Mouse (Mus musculus): Measurements from ENCODE around the gene Dpyd. TPM values are rescaled to one million over a fixed set of nuclear protein-coding genes. Genes with fewer than 3 reads are reported as not detected.

Gene Dpyd
- polyA plus RNA-seq, 1 experiment, result 0.57 TPM

DNA sequence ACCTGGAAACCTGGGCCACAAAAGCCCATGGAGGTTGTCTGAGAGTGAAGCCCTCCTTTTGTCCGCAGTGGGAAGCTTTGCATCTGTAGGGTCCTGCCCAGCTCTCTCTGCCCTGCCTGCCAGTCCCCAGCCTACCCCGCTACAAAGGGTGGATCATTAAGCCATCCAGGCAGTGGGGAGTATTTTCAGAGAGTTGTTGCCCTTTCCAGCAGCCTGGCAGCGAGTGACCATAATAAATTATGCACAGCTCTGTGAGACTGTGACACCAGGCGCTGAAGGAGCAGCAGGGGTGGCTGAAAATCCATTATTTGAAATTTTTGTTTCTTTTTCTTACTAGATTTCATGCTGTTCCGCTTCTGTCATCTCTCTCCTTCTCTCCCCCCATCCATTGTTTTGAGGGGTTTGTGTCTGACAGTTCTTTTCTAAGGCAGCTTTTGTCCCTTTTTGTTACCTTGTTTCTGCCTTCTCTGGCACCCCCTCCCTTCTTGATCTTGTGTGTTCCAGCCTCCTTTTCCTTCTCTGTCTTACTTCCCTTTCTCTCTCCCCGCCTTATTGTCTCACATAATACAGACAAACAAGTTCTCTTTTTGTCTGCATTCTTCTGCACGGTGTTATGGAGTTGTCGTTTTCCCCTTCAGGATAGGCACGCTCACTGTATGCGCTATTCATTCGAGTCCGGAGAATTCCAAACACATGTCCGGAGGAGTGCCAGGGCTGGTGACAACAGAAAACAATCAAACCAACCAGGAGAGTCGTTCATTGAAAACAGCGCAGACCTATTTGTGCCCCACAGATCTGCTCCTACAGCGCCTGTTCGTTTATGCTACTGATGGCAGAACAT, 592.9 kb downstream of the Dpyd start:
- H3K9ac ChIP-seq (ENCODE audit: low read depth, poor library complexity, severe bottlenecking), result no peak overlapping the region
- no peak for TF ChIP-seq POLR2A (IDR thresholded peaks at IDR 0.05; ENCODE audit: insufficient read depth, low read length)
- TF ChIP-seq EP300 (IDR thresholded peaks at IDR 0.05; ENCODE audit: insufficient read depth, low read depth, low read length), result no peak
- no peak for TF ChIP-seq CTCF (IDR thresholded peaks at IDR 0.05; ENCODE audit: low read depth, low read length)
- no peaks in the 10 kb centered on the region for H3K36me3 ChIP-seq (ENCODE audit: control insufficient read depth, insufficient read depth, low read length, poor library complexity, severe bottlenecking)
- H3K4me3 ChIP-seq (ENCODE audit: low read depth, low read length), result no peak overlapping the region
- no peaks in the 10 kb centered on the region; the same call in 1 of the 2 replicates for H3K9me3 ChIP-seq (replicated peaks; ENCODE audit: control insufficient read depth, insufficient read depth, low read length, poor library complexity, severe bottlenecking)
- H3K4me1 ChIP-seq (ENCODE audit: control insufficient read depth, insufficient read depth, low read length), result no peaks in the 10 kb centered on the region
- no peak overlapping the region for H3K27ac ChIP-seq (ENCODE audit: insufficient read depth, low read length)
- H3K27me3 ChIP-seq (ENCODE audit: control insufficient read depth, insufficient read depth, low read length, poor library complexity, severe bottlenecking), result no peaks in the 10 kb centered on the region

DNA sequence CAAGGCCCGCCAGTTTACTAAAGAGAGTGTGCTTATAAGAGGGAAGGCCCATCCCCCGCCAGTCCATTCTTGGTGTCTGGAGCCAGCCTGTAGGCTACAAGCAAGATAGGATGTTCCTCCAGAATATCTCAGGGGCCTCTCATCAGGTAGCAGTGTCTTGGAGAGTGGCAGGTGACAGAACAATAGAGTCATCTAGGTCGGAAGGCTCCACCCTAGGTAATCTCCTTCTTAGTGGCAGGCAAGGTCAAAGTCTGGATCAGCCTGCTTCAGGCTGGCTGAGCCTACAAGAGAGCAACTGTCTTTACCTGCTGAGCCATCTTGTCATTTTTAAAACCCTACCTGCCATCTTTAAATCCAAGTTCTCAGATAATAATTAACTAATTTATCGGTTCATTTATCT, 596.7 kb downstream of the Dpyd start:
- Histone ChIP-seq H3K9me3 (replicated peaks; ENCODE audit: control insufficient read depth, insufficient read depth, low read length, poor library complexity, severe bottlenecking) (no peaks in the 10 kb centered on the region; the same call in 1 of the 2 replicates), H3K27me3 (ENCODE audit: control insufficient read depth, insufficient read depth, low read length, poor library complexity, severe bottlenecking) (no peaks in the 10 kb centered on the region), H3K27ac (ENCODE audit: insufficient read depth, low read length) (no peak overlapping the region), H3K4me1 (ENCODE audit: control insufficient read depth, insufficient read depth, low read length) (no peaks in the 10 kb centered on the region), H3K4me3 (ENCODE audit: low read depth, low read length) (no peak overlapping the region), H3K36me3 (ENCODE audit: control insufficient read depth, insufficient read depth, low read length, poor library complexity, severe bottlenecking) (no peaks in the 10 kb centered on the region), H3K9ac (ENCODE audit: low read depth, poor library complexity, severe bottlenecking) (no peak overlapping the region)
- TF ChIP-seq EP300 (IDR thresholded peaks at IDR 0.05; ENCODE audit: insufficient read depth, low read depth, low read length), result peak; percentile 74
- TF ChIP-seq CTCF (IDR thresholded peaks at IDR 0.05; ENCODE audit: low read depth, low read length), result no peak

DNA sequence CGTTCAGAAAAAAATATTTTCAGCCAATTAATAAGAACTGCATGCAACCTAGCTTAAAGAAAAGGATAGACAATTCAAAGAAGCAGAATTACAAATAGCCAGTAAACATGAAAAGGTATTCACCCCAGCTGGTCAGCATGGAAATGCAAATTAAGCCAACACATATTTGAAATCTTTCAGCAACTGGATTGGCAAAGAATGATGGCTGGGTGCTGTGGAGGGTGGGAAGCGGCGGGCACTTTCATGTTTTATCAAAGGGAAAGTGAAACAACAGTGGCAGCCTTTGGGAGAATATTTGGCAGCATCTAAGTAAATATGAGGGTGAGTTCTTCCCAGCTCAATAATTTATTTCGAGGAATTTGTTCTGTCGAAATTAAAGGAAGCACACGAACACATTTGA, 603.8 kb downstream of the Dpyd start:
- Histone ChIP-seq H3K27me3 (ENCODE audit: control insufficient read depth, insufficient read depth, low read length, poor library complexity, severe bottlenecking) (no peaks in the 10 kb centered on the region), H3K4me3 (ENCODE audit: low read depth, low read length) (no peak overlapping the region), H3K9me3 (replicated peaks; ENCODE audit: control insufficient read depth, insufficient read depth, low read length, poor library complexity, severe bottlenecking) (no peaks in the 10 kb centered on the region), H3K4me1 (ENCODE audit: control insufficient read depth, insufficient read depth, low read length) (no peaks in the 10 kb centered on the region), H3K9ac (ENCODE audit: low read depth, poor library complexity, severe bottlenecking) (no peak overlapping the region), H3K27ac (ENCODE audit: insufficient read depth, low read length) (no peak overlapping the region), H3K36me3 (ENCODE audit: control insufficient read depth, insufficient read depth, low read length, poor library complexity, severe bottlenecking) (no peaks in the 10 kb centered on the region)
- no peak for TF ChIP-seq POLR2A (IDR thresholded peaks at IDR 0.05; ENCODE audit: insufficient read depth, low read length)
- TF ChIP-seq CTCF (IDR thresholded peaks at IDR 0.05; ENCODE audit: low read depth, low read length), result no peak
- TF ChIP-seq EP300 (IDR thresholded peaks at IDR 0.05; ENCODE audit: insufficient read depth, low read depth, low read length), result no peak

DNA sequence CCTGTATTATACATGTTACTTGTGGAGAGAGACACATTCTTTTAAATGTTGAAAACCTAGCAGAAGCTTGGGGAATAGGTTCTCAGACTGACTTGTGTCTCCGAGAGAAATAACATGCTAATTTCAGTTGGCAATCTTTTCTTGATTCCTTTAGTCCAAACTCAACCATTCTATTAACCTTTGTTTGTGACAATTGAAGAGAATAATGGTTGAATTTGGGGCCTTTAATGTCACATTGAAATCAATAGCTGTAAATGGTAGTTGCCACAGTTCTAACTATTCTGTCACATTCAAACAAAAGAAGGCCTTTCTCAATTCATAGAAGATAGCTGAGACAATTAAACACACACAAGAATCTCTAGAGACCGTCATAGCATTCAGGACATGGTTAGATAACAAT, 606.2 kb downstream of the Dpyd start:
- H3K4me1 ChIP-seq (ENCODE audit: control insufficient read depth, insufficient read depth, low read length), result no peaks in the 10 kb centered on the region
- H3K36me3 ChIP-seq (ENCODE audit: control insufficient read depth, insufficient read depth, low read length, poor library complexity, severe bottlenecking), result no peaks in the 10 kb centered on the region
- no peak overlapping the region for H3K27ac ChIP-seq (ENCODE audit: insufficient read depth, low read length)
- H3K4me3 ChIP-seq (ENCODE audit: low read depth, low read length), result no peak overlapping the region
- H3K9ac ChIP-seq (ENCODE audit: low read depth, poor library complexity, severe bottlenecking), result no peak overlapping the region
- no peaks in the 10 kb centered on the region for H3K9me3 ChIP-seq (replicated peaks; ENCODE audit: control insufficient read depth, insufficient read depth, low read length, poor library complexity, severe bottlenecking)
- TF ChIP-seq CTCF (IDR thresholded peaks at IDR 0.05; ENCODE audit: low read depth, low read length) (no peak), EP300 (IDR thresholded peaks at IDR 0.05; ENCODE audit: insufficient read depth, low read depth, low read length) (no peak), POLR2A (IDR thresholded peaks at IDR 0.05; ENCODE audit: insufficient read depth, low read length) (no peak)
- H3K27me3 ChIP-seq (ENCODE audit: control insufficient read depth, insufficient read depth, low read length, poor library complexity, severe bottlenecking), result no peaks in the 10 kb centered on the region

DNA sequence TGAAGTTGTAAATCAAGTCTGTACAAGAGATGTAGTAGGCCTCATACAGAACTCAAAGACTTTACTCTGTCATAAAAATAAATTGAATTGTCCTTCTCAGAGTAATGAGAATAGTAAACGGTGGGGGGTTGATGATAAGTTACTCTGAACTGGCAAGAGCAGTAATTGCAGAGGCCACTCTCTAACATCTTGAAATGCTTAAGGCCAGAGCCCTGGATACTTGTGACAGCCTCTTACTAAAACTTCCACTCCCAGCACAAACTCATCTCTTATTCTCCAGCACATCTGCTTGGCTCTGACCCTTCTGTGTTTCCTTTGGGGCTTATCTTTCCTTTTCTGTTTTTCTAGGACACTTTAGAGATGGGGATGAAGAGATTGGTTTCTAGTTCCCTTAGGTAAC, 606.7 kb downstream of the Dpyd start:
- no peaks in the 10 kb centered on the region for H3K36me3 ChIP-seq (ENCODE audit: control insufficient read depth, insufficient read depth, low read length, poor library complexity, severe bottlenecking)
- no peaks in the 10 kb centered on the region for H3K27me3 ChIP-seq (ENCODE audit: control insufficient read depth, insufficient read depth, low read length, poor library complexity, severe bottlenecking)
- no peaks in the 10 kb centered on the region for H3K4me1 ChIP-seq (ENCODE audit: control insufficient read depth, insufficient read depth, low read length)
- H3K27ac ChIP-seq (ENCODE audit: insufficient read depth, low read length), result no peak overlapping the region
- no peak overlapping the region for H3K9ac ChIP-seq (ENCODE audit: low read depth, poor library complexity, severe bottlenecking)
- no peak for TF ChIP-seq POLR2A (IDR thresholded peaks at IDR 0.05; ENCODE audit: insufficient read depth, low read length)
- TF ChIP-seq EP300 (IDR thresholded peaks at IDR 0.05; ENCODE audit: insufficient read depth, low read depth, low read length), result no peak
- TF ChIP-seq CTCF (IDR thresholded peaks at IDR 0.05; ENCODE audit: low read depth, low read length), result no peak
- no peaks in the 10 kb centered on the region for H3K9me3 ChIP-seq (replicated peaks; ENCODE audit: control insufficient read depth, insufficient read depth, low read length, poor library complexity, severe bottlenecking)
- no peak overlapping the region for H3K4me3 ChIP-seq (ENCODE audit: low read depth, low read length)

DNA sequence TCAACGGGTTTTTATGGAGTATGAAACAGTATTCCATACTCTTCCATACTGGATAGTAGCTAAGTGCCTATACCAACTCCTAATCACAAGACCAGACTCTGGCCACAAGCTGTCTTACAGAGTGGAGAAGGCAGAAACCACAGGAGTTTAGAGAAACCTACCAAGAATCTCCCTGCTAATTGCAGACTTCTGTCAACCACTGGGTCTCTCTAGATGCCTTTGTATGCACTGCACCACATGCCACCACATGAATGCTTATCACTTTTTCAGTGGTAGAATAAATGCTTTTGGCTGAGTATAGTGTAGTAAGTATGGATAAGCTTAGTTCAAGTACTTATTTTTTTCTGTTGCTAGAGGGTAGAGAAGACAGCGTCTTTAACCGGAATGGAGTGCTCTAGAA, 621.3 kb downstream of the Dpyd start:
- Histone ChIP-seq H3K9ac (ENCODE audit: low read depth, poor library complexity, severe bottlenecking) (no peak overlapping the region), H3K36me3 (ENCODE audit: control insufficient read depth, insufficient read depth, low read length, poor library complexity, severe bottlenecking) (no peaks in the 10 kb centered on the region), H3K4me1 (ENCODE audit: control insufficient read depth, insufficient read depth, low read length) (no peaks in the 10 kb centered on the region), H3K4me3 (ENCODE audit: low read depth, low read length) (no peak overlapping the region), H3K27ac (ENCODE audit: insufficient read depth, low read length) (no peak overlapping the region), H3K9me3 (replicated peaks; ENCODE audit: control insufficient read depth, insufficient read depth, low read length, poor library complexity, severe bottlenecking) (no peaks in the 10 kb centered on the region), H3K27me3 (ENCODE audit: control insufficient read depth, insufficient read depth, low read length, poor library complexity, severe bottlenecking) (no peaks in the 10 kb centered on the region)
- no peak for TF ChIP-seq POLR2A (IDR thresholded peaks at IDR 0.05; ENCODE audit: insufficient read depth, low read length)
- no peak for TF ChIP-seq EP300 (IDR thresholded peaks at IDR 0.05; ENCODE audit: insufficient read depth, low read depth, low read length)
- TF ChIP-seq CTCF (IDR thresholded peaks at IDR 0.05; ENCODE audit: low read depth, low read length), result no peak
